Mouse (Mus musculus): ENCODE measurements at regions not wholly inside any gene's neighbourhood (a gene's known extent, or its start where the extent isn't known, plus 50 kb on each side); places are given as distances from the start of the nearest gene placed in this dataset.

GRCm38 (mm10) chr14:23237376-23237775 lies 776.9 kb downstream of the Kcnma1 start:
- H3K27me3 ChIP-seq (ENCODE audit: control insufficient read depth, insufficient read depth, low read length): no peaks in the 10 kb centered on the region
- 80% methylated on average over 2 of the region's 2 CpGs for WGBS

GRCm38 (mm10) chr14:23198676-23199075 lies 815.6 kb downstream of the Kcnma1 start:
- DNase-seq (ENCODE audit: low spot score): no peak
- Histone ChIP-seq H3K4me1 (ENCODE audit: control insufficient read depth, insufficient read depth, low read length) (no peaks in the 10 kb centered on the region), H3K36me3 (ENCODE audit: control insufficient read depth, insufficient read depth, low read length) (no peaks in the 10 kb centered on the region), H3K4me3 (ENCODE audit: low read depth, low read length) (no peak overlapping the region), H3K27me3 (ENCODE audit: control insufficient read depth, insufficient read depth, low read length) (no peaks in the 10 kb centered on the region), H3K27ac (ENCODE audit: low read depth, low read length) (no peak overlapping the region), H3K4me2 (ENCODE audit: low read depth) (no peak overlapping the region), H3K9ac (ENCODE audit: low read length) (no peak overlapping the region), H3K9me3 (ENCODE audit: control insufficient read depth, low read length) (no peaks in the 10 kb centered on the region)
- WGBS: 88% methylated on average over 3 of the region's 3 CpGs
- no peak for ATAC-seq (ENCODE audit: insufficient read depth, low FRiP score, low TSS enrichment)

More at GRCm38 (mm10) chr14:23237376-23237775, 776.9 kb downstream of the Kcnma1 start:
- no peaks in the 10 kb centered on the region for H3K36me3 ChIP-seq (ENCODE audit: control insufficient read depth, insufficient read depth, low read length)
- DNase-seq (ENCODE audit: low spot score) (no peak), ATAC-seq (ENCODE audit: insufficient read depth, low FRiP score, low TSS enrichment) (no peak)
- H3K27ac ChIP-seq (ENCODE audit: low read depth, low read length): no peak overlapping the region
- H3K9me3 ChIP-seq (ENCODE audit: control insufficient read depth, low read length): no peaks in the 10 kb centered on the region
- no peaks in the 10 kb centered on the region for H3K4me1 ChIP-seq (ENCODE audit: control insufficient read depth, insufficient read depth, low read length)
- H3K4me2 ChIP-seq (ENCODE audit: low read depth): no peak overlapping the region
- H3K4me3 ChIP-seq (ENCODE audit: low read depth, low read length): no peak overlapping the region
- H3K9ac ChIP-seq (ENCODE audit: low read length): no peak overlapping the region

DNA sequence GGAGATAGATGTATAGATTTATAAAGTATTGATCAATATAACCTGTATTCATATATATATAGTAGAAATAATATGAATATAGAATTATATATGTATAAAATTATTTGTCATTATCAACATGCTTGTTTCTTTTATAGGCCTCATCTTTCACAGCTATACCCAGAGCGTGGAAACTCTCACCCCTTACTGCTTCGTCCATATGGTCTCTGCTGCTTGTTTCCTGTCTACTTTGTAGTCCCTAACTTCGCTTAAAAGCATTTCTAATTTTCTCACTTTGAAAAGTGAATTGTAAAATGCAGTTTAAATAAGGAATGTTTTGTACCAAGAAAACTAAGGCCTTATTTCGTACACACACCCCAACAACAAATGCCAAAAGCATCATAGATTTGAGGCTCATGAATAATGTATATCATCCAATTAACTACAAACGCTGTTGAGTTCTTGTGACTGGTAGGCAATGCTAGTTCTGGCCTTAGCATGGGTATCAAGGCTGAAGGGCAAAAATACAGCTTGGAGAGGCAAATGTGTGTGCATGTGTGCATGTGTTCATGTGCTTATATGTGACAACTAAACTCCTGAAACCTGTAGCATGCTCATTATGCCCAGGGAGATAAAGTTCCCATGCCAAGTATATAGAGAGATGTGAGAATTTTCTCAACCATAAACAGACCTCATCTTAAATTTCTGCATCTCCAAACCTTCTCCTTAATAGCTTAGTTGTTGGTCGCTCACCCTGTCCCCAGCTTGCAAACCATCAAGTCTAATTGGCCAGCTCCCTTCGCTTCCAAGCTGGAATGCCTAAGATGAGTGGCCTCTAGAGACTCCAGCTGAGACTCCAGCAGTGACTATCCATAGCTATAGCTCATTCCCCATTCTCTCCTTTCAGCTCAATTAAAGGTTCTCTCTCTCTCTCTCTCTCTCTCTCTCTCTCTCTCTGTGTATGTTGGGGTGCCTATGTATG lies 819.4 kb downstream of the Kcnma1 start:
- no peaks in the 10 kb centered on the region for H3K36me3 ChIP-seq (ENCODE audit: control insufficient read depth, insufficient read depth, low read length)
- DNase-seq (ENCODE audit: low spot score): no peak
- no peak overlapping the region for H3K4me2 ChIP-seq (ENCODE audit: low read depth)
- no peak overlapping the region for H3K4me3 ChIP-seq (ENCODE audit: low read depth, low read length)
- no peaks in the 10 kb centered on the region for H3K27me3 ChIP-seq (ENCODE audit: control insufficient read depth, insufficient read depth, low read length)
- H3K9me3 ChIP-seq (ENCODE audit: control insufficient read depth, low read length): no peaks in the 10 kb centered on the region
- H3K27ac ChIP-seq (ENCODE audit: low read depth, low read length): no peak overlapping the region
- 72% methylated on average over 7 of the region's 7 CpGs for WGBS
- H3K4me1 ChIP-seq (ENCODE audit: control insufficient read depth, insufficient read depth, low read length): no peaks in the 10 kb centered on the region
- no peak overlapping the region for H3K9ac ChIP-seq (ENCODE audit: low read length)
- ATAC-seq (ENCODE audit: insufficient read depth, low FRiP score, low TSS enrichment): no peak

DNA sequence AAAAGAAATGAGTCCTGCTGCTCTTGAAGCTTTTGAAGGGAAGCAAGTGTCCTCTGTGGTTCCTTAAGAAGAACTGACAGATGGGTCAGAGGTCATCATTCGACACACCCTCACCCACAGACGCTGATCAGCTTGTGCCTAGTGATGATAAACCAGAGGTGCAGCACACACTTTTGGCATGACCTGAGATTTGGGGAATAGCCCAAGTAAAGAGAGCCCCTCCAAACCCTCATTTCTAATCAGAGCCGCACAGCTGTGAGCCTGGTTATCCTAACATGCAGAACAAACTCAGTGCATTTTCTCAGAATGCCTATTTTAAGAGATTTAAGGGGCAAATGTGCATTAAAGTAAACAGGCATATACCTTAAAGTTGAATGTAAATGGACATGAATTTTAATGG lies 821.7 kb downstream of the Kcnma1 start:
- no peaks in the 10 kb centered on the region for H3K27me3 ChIP-seq (ENCODE audit: control insufficient read depth, insufficient read depth, low read length)
- H3K9ac ChIP-seq (ENCODE audit: low read length): no peak overlapping the region
- no peak overlapping the region for H3K4me2 ChIP-seq (ENCODE audit: low read depth)
- no peaks in the 10 kb centered on the region for H3K9me3 ChIP-seq (ENCODE audit: control insufficient read depth, low read length)
- DNase-seq (ENCODE audit: low spot score): no peak
- no peak overlapping the region for H3K4me3 ChIP-seq (ENCODE audit: low read depth, low read length)
- no peaks in the 10 kb centered on the region for H3K4me1 ChIP-seq (ENCODE audit: control insufficient read depth, insufficient read depth, low read length)
- no peak for ATAC-seq (ENCODE audit: insufficient read depth, low FRiP score, low TSS enrichment)
- no peaks in the 10 kb centered on the region for H3K36me3 ChIP-seq (ENCODE audit: control insufficient read depth, insufficient read depth, low read length)
- WGBS: 71% methylated on average over 3 of the region's 3 CpGs
- H3K27ac ChIP-seq (ENCODE audit: low read depth, low read length): no peak overlapping the region

DNA sequence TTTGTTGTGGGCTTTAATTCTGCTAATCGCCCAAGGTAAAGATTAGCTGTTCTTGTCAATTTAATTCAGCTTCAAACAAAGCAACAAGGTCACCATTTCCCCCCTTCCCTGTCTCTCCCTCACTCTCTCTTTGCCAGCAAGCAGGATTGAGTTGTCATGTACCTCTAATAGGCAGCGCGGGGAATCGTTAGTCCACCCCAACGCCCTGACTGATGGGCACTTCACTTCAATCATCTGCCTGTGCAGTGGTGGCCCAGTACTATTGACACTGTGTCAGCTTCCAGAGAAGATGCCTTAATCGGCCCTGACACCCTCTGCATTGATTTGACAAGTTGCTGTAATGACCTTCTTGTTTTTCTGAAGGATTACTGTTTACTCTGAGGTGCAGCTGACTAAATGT lies 828.9 kb downstream of the Kcnma1 start:
- DNase-seq (ENCODE audit: low spot score) (no peak), ATAC-seq (ENCODE audit: insufficient read depth, low FRiP score, low TSS enrichment) (no peak)
- Histone ChIP-seq H3K36me3 (ENCODE audit: control insufficient read depth, insufficient read depth, low read length) (no peaks in the 10 kb centered on the region), H3K9me3 (ENCODE audit: control insufficient read depth, low read length) (no peaks in the 10 kb centered on the region), H3K4me2 (ENCODE audit: low read depth) (no peak overlapping the region), H3K4me3 (ENCODE audit: low read depth, low read length) (no peak overlapping the region), H3K9ac (ENCODE audit: low read length) (no peak overlapping the region), H3K27me3 (ENCODE audit: control insufficient read depth, insufficient read depth, low read length) (no peaks in the 10 kb centered on the region), H3K4me1 (ENCODE audit: control insufficient read depth, insufficient read depth, low read length) (no peaks in the 10 kb centered on the region), H3K27ac (ENCODE audit: low read depth, low read length) (no peak overlapping the region)
- WGBS: 66% methylated on average over 6 of the region's 6 CpGs

DNA sequence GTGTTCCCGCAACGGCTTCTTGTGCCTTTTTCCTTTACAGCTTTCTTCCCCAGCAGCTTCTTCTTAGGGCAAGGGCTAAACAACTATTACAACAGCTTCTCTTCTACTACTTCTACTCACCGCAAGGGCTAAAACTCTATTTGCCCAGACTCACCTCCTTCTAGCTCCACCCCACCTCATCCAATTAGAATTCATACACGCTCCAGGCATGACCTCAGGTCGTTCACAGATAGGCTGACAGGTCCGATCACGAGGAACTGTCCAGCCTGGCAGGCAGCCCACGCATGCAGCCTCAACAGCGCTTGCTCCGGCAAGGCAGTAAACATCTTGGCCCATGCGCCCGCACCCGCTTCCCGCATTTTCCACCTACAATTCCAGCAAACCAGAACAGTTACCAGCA lies 844.9 kb downstream of the Kcnma1 start:
- Histone ChIP-seq H3K9me3 (ENCODE audit: control insufficient read depth, low read length) (no peaks in the 10 kb centered on the region), H3K27me3 (ENCODE audit: control insufficient read depth, insufficient read depth, low read length) (no peaks in the 10 kb centered on the region), H3K27ac (ENCODE audit: low read depth, low read length) (no peak overlapping the region), H3K4me3 (ENCODE audit: low read depth, low read length) (no peak overlapping the region), H3K4me2 (ENCODE audit: low read depth) (no peak overlapping the region), H3K9ac (ENCODE audit: low read length) (no peak overlapping the region), H3K4me1 (ENCODE audit: control insufficient read depth, insufficient read depth, low read length) (no peaks in the 10 kb centered on the region), H3K36me3 (ENCODE audit: control insufficient read depth, insufficient read depth, low read length) (no peaks in the 10 kb centered on the region)
- DNase-seq (ENCODE audit: low spot score): no peak
- WGBS: 84% methylated on average over 14 of the region's 14 CpGs
- ATAC-seq (ENCODE audit: insufficient read depth, low FRiP score, low TSS enrichment): no peak

GRCm38 (mm10) chr14:23160567-23160966 lies 853.7 kb downstream of the Kcnma1 start:
- 72% methylated on average over 1 of the region's 1 CpGs for WGBS
- no peak overlapping the region for H3K4me3 ChIP-seq (ENCODE audit: low read depth, low read length)
- H3K36me3 ChIP-seq (ENCODE audit: control insufficient read depth, insufficient read depth, low read length): no peaks in the 10 kb centered on the region
- no peaks in the 10 kb centered on the region for H3K9me3 ChIP-seq (ENCODE audit: control insufficient read depth, low read length)
- no peaks in the 10 kb centered on the region for H3K27me3 ChIP-seq (ENCODE audit: control insufficient read depth, insufficient read depth, low read length)
- ATAC-seq (ENCODE audit: insufficient read depth, low FRiP score, low TSS enrichment) (no peak), DNase-seq (ENCODE audit: low spot score) (no peak)
- H3K4me2 ChIP-seq (ENCODE audit: low read depth): no peak overlapping the region
- no peaks in the 10 kb centered on the region for H3K4me1 ChIP-seq (ENCODE audit: control insufficient read depth, insufficient read depth, low read length)
- H3K27ac ChIP-seq (ENCODE audit: low read depth, low read length): no peak overlapping the region
- H3K9ac ChIP-seq (ENCODE audit: low read length): no peak overlapping the region

DNA sequence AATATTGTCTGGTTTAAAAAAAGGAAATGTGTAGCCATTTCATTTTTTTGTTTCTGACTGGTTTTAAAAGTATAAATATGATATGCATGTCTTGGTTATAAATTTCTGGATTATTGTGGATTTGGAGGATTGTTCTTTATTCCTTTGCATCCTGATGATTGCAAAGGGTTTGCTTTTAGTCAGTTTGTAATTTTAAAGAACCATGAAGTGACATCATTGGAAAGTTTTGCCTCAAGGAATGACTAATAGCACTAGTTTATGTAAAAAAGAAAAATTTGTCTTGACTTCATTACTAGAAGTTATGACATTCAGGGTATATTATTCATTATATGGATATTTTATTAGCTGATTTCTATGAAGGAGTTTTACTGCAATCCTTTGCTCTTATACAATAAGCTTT lies 863.9 kb downstream of the Kcnma1 start:
- DNase-seq (ENCODE audit: low spot score) (no peak), ATAC-seq (ENCODE audit: insufficient read depth, low FRiP score, low TSS enrichment) (no peak)
- Histone ChIP-seq H3K27me3 (ENCODE audit: control insufficient read depth, insufficient read depth, low read length) (no peaks in the 10 kb centered on the region), H3K9me3 (ENCODE audit: control insufficient read depth, low read length) (no peaks in the 10 kb centered on the region), H3K4me3 (ENCODE audit: low read depth, low read length) (no peak overlapping the region), H3K4me1 (ENCODE audit: control insufficient read depth, insufficient read depth, low read length) (no peaks in the 10 kb centered on the region), H3K36me3 (ENCODE audit: control insufficient read depth, insufficient read depth, low read length) (no peaks in the 10 kb centered on the region), H3K9ac (ENCODE audit: low read length) (no peak overlapping the region), H3K4me2 (ENCODE audit: low read depth) (no peak overlapping the region), H3K27ac (ENCODE audit: low read depth, low read length) (no peak overlapping the region)

GRCm38 (mm10) chr14:23146981-23147380 lies 867.3 kb downstream of the Kcnma1 start:
- H3K27ac ChIP-seq (ENCODE audit: low read depth, low read length): no peak overlapping the region
- H3K4me2 ChIP-seq (ENCODE audit: low read depth): no peak overlapping the region
- H3K4me1 ChIP-seq (ENCODE audit: control insufficient read depth, insufficient read depth, low read length): no peaks in the 10 kb centered on the region
- H3K27me3 ChIP-seq (ENCODE audit: control insufficient read depth, insufficient read depth, low read length): no peaks in the 10 kb centered on the region
- no peaks in the 10 kb centered on the region for H3K9me3 ChIP-seq (ENCODE audit: control insufficient read depth, low read length)
- no peak for DNase-seq (ENCODE audit: low spot score)
- 95% methylated on average over 1 of the region's 1 CpGs for whole genome bisulfite sequencing
- no peak overlapping the region for H3K4me3 ChIP-seq (ENCODE audit: low read depth, low read length)
- no peaks in the 10 kb centered on the region for H3K36me3 ChIP-seq (ENCODE audit: control insufficient read depth, insufficient read depth, low read length)
- no peak overlapping the region for H3K9ac ChIP-seq (ENCODE audit: low read length)
- no peak for ATAC-seq (ENCODE audit: insufficient read depth, low FRiP score, low TSS enrichment)

Data from neural tube, embryonic 11.5 days (tissue).